Mouse (Mus musculus): ENCODE measurements around the gene Sned1. TPM values are rescaled to one million over a fixed set of nuclear protein-coding genes. Genes with fewer than 3 reads are reported as not detected.
A peak's percentile ranks its signal among the peaks of the same experiment; 100 is the strongest.
"Not testable (repeated sequence)": the region's sequence is repeated elsewhere in the genome, so short reads cannot be mapped to it uniquely, and the experiment has no call there.

Gene Sned1
- polyA plus RNA-seq, 1 experiment from 2014 or later: 0.21 TPM

GRCm38 (mm10) chr1:93272409-93272821, 36.8 kb downstream of the Sned1 start:
- no peaks in the 10 kb centered on the region for H3K27me3 ChIP-seq
- no peaks in the 10 kb centered on the region for H3K36me3 ChIP-seq (replicated peaks)
- H3K27ac ChIP-seq (replicated peaks): no peak overlapping the region
- H3K4me1 ChIP-seq (replicated peaks): no peaks in the 10 kb centered on the region
- H3K4me2 ChIP-seq: no peak overlapping the region
- WGBS (ENCODE audit: insufficient replicate concordance): 3% methylated on average over 16 of the region's 16 CpGs
- ATAC-seq (ENCODE audit: insufficient read depth): no peak
- no peak overlapping the region for H3K9ac ChIP-seq
- H3K9me3 ChIP-seq (replicated peaks): no peaks in the 10 kb centered on the region
- no peak overlapping the region for H3K4me3 ChIP-seq (replicated peaks)

- WGBS (ENCODE audit: insufficient replicate concordance): 52% methylated on average over 6 of the region's 6 CpGs
Observed at GRCm38 (mm10) chr1:93275561-93275960, 39.9 kb downstream of the Sned1 start.

GRCm38 (mm10) chr1:93277041-93277440, 41.4 kb downstream of the Sned1 start:
- WGBS (ENCODE audit: insufficient replicate concordance): 56% methylated on average over 7 of the region's 7 CpGs
- H3K4me2 ChIP-seq: no peak overlapping the region
- H3K36me3 ChIP-seq (replicated peaks): no peaks in the 10 kb centered on the region
- no peak overlapping the region for H3K4me3 ChIP-seq (replicated peaks)
- no peaks in the 10 kb centered on the region for H3K9me3 ChIP-seq (replicated peaks)
- no peak for ATAC-seq (ENCODE audit: insufficient read depth)
- H3K27me3 ChIP-seq: no peaks in the 10 kb centered on the region
- H3K4me1 ChIP-seq (replicated peaks): no peaks in the 10 kb centered on the region
- no peak overlapping the region for H3K27ac ChIP-seq (replicated peaks)
- H3K9ac ChIP-seq: no peak overlapping the region

More at GRCm38 (mm10) chr1:93275561-93275960, 39.9 kb downstream of the Sned1 start:
- no peaks in the 10 kb centered on the region for H3K4me1 ChIP-seq (replicated peaks)
- no peak overlapping the region for H3K4me2 ChIP-seq
- H3K27ac ChIP-seq (replicated peaks): no peak overlapping the region
- H3K27me3 ChIP-seq: no peaks in the 10 kb centered on the region
- no peak for ATAC-seq (ENCODE audit: insufficient read depth)
- H3K36me3 ChIP-seq (replicated peaks): no peaks in the 10 kb centered on the region
- H3K9ac ChIP-seq: no peak overlapping the region
- no peaks in the 10 kb centered on the region for H3K9me3 ChIP-seq (replicated peaks)
- no peak overlapping the region for H3K4me3 ChIP-seq (replicated peaks)

GRCm38 (mm10) chr1:93289678-93290214, 54.1 kb downstream of the Sned1 start:
- no peak overlapping the region for H3K4me2 ChIP-seq
- H3K9ac ChIP-seq: no peak overlapping the region
- no peak overlapping the region for H3K27ac ChIP-seq (replicated peaks)
- no peak for ATAC-seq (ENCODE audit: insufficient read depth)
- H3K4me3 ChIP-seq (replicated peaks): no peak overlapping the region
- no peaks in the 10 kb centered on the region for H3K9me3 ChIP-seq (replicated peaks)
- WGBS (ENCODE audit: insufficient replicate concordance): 12% methylated on average over 3 of the region's 3 CpGs
- H3K27me3 ChIP-seq: no peaks in the 10 kb centered on the region
- H3K36me3 ChIP-seq (replicated peaks): no peaks in the 10 kb centered on the region
- H3K4me1 ChIP-seq (replicated peaks): no peaks in the 10 kb centered on the region

- ATAC-seq (ENCODE audit: insufficient read depth): no peak
- Histone ChIP-seq H3K36me3 (replicated peaks) (no peaks in the 10 kb centered on the region), H3K9ac (no peak overlapping the region), H3K4me2 (no peak overlapping the region), H3K27me3 (no peaks in the 10 kb centered on the region), H3K4me1 (replicated peaks) (no peaks in the 10 kb centered on the region), H3K27ac (replicated peaks) (no peak overlapping the region), H3K4me3 (replicated peaks) (no peak overlapping the region), H3K9me3 (replicated peaks) (no peaks in the 10 kb centered on the region)
- WGBS (ENCODE audit: insufficient replicate concordance): 35% methylated on average over 4 of the region's 4 CpGs
Observed at GRCm38 (mm10) chr1:93290956-93291355, 55.3 kb downstream of the Sned1 start.

GRCm38 (mm10) chr1:93291591-93291990, 56.0 kb downstream of the Sned1 start:
- no peak overlapping the region for H3K27ac ChIP-seq (replicated peaks)
- H3K9me3 ChIP-seq (replicated peaks): no peaks in the 10 kb centered on the region
- no peaks in the 10 kb centered on the region for H3K4me1 ChIP-seq (replicated peaks)
- H3K9ac ChIP-seq: no peak overlapping the region
- WGBS (ENCODE audit: insufficient replicate concordance): 73% methylated on average over 1 of the region's 1 CpGs
- H3K4me2 ChIP-seq: no peak overlapping the region
- H3K36me3 ChIP-seq (replicated peaks): peaks cover 4% of the 10 kb centered on the region; the same call in 1 of the 2 replicates
- no peaks in the 10 kb centered on the region for H3K27me3 ChIP-seq
- ATAC-seq (ENCODE audit: insufficient read depth): no peak
- H3K4me3 ChIP-seq (replicated peaks): no peak overlapping the region

GRCm38 (mm10) chr1:93292006-93292405, 56.4 kb downstream of the Sned1 start:
- no peak overlapping the region for H3K4me3 ChIP-seq (replicated peaks)
- no peaks in the 10 kb centered on the region for H3K9me3 ChIP-seq (replicated peaks)
- H3K4me2 ChIP-seq: no peak overlapping the region
- no peak overlapping the region for H3K27ac ChIP-seq (replicated peaks)
- H3K4me1 ChIP-seq (replicated peaks): no peaks in the 10 kb centered on the region
- no peak for ATAC-seq (ENCODE audit: insufficient read depth)
- H3K36me3 ChIP-seq (replicated peaks): peaks cover 8% of the 10 kb centered on the region; the same call in 1 of the 2 replicates
- 64% methylated on average over 8 of the region's 8 CpGs for WGBS (ENCODE audit: insufficient replicate concordance)
- no peak overlapping the region for H3K9ac ChIP-seq
- no peaks in the 10 kb centered on the region for H3K27me3 ChIP-seq

- H3K9me3 ChIP-seq (replicated peaks); H3K4me3 ChIP-seq (replicated peaks); H3K27me3 ChIP-seq; H3K9ac ChIP-seq; H3K4me1 ChIP-seq (replicated peaks); H3K27ac ChIP-seq (replicated peaks); H3K4me2 ChIP-seq; ATAC-seq (ENCODE audit: insufficient read depth): not testable (repeated sequence)
- WGBS (ENCODE audit: insufficient replicate concordance): 68% methylated on average over 3 of the region's 3 CpGs
- peaks cover 24% of the 10 kb centered on the region for H3K36me3 ChIP-seq (replicated peaks)
Observed at GRCm38 (mm10) chr1:93294491-93294890, 58.9 kb downstream of the Sned1 start.

- peaks cover 7% of the 10 kb centered on the region for H3K4me1 ChIP-seq (replicated peaks)
- H3K4me3 ChIP-seq (replicated peaks): no peak overlapping the region
- no peak overlapping the region for H3K4me2 ChIP-seq
- WGBS (ENCODE audit: insufficient replicate concordance): 76% methylated on average over 4 of the region's 4 CpGs
- H3K9ac ChIP-seq: no peak overlapping the region
- H3K27ac ChIP-seq (replicated peaks): no peak overlapping the region
- no peak for ATAC-seq (ENCODE audit: insufficient read depth)
- no peaks in the 10 kb centered on the region for H3K9me3 ChIP-seq (replicated peaks)
- H3K27me3 ChIP-seq: no peaks in the 10 kb centered on the region
- peaks cover 71% of the 10 kb centered on the region for H3K36me3 ChIP-seq (replicated peaks)
Observed at GRCm38 (mm10) chr1:93299791-93300190, 64.2 kb downstream of the Sned1 start.

- no peak overlapping the region for H3K9ac ChIP-seq
- H3K4me3 ChIP-seq (replicated peaks): no peak overlapping the region
- no peaks in the 10 kb centered on the region for H3K27me3 ChIP-seq
- WGBS (ENCODE audit: insufficient replicate concordance): 78% methylated on average over 3 of the region's 3 CpGs
- H3K9me3 ChIP-seq (replicated peaks): no peaks in the 10 kb centered on the region
- no peak overlapping the region for H3K4me2 ChIP-seq
- no peak overlapping the region for H3K27ac ChIP-seq (replicated peaks)
- H3K36me3 ChIP-seq (replicated peaks): peaks cover 71% of the 10 kb centered on the region
- no peak for ATAC-seq (ENCODE audit: insufficient read depth)
- H3K4me1 ChIP-seq (replicated peaks): peaks cover 14% of the 10 kb centered on the region
Observed at GRCm38 (mm10) chr1:93300578-93300977, 64.9 kb downstream of the Sned1 start.

- peaks cover 17% of the 10 kb centered on the region for H3K4me1 ChIP-seq (replicated peaks)
- 6% methylated on average over 36 of the region's 36 CpGs for whole genome bisulfite sequencing (ENCODE audit: insufficient replicate concordance)
- H3K4me3 ChIP-seq (replicated peaks): peak within 1 kb of the TSS; percentile 73
- H3K27ac ChIP-seq (replicated peaks): peak within 1 kb of the TSS; percentile 26
- ATAC-seq (ENCODE audit: insufficient read depth): peak; percentile 83
- H3K27me3 ChIP-seq: no peaks in the 10 kb centered on the region
- peaks cover 49% of the 10 kb centered on the region for H3K36me3 ChIP-seq (replicated peaks)
- no peaks in the 10 kb centered on the region for H3K9me3 ChIP-seq (replicated peaks)
- peak within 1 kb of the TSS; percentile 78 for H3K4me2 ChIP-seq
- H3K9ac ChIP-seq: peak within 1 kb of the TSS; percentile 69
Observed at GRCm38 (mm10) chr1:93305581-93306337, 70.1 kb downstream of the Sned1 start, which contains the start of gene Mterf4. Gene Mterf4 (minus strand): TSS chr1:93305915.

Data from liver, embryonic 15.5 days (tissue).